Mouse (Mus musculus): ENCODE results near the gene Fubp1.
A peak's percentile ranks its signal among the peaks of the same experiment; 100 is the strongest.

Gene Fubp1

GRCm38 (mm10) chr3:152209967-152210634 lies at the start of gene Fubp1, which contains the start of gene Dnajb4:
Gene Fubp1, plus strand, starts transcription at chr3:152210422.
Gene Dnajb4, minus strand, starts transcription at chr3:152210302.
- DNase-seq, result peak; percentile 100

- DNase-seq, result no peak
These were observed 49.6 kb upstream of the Fubp1 start for GRCm38 (mm10) chr3:152160607-152161006.

- DNase-seq, result no peak
These were observed 46.9 kb upstream of the Fubp1 start for GRCm38 (mm10) chr3:152163320-152163719.

GRCm38 (mm10) chr3:152165014-152165350 lies 45.2 kb upstream of the Fubp1 start:
- no peak for DNase-seq

- peak; percentile 58 for DNase-seq
These were observed 44.7 kb upstream of the Fubp1 start for GRCm38 (mm10) chr3:152165351-152166098.

GRCm38 (mm10) chr3:152166099-152166423 lies 44.2 kb upstream of the Fubp1 start, which contains the start of gene Gipc2:
Gene Gipc2, minus strand, starts transcription at chr3:152166230.
- DNase-seq, result no peak

GRCm38 (mm10) chr3:152166699-152167451 lies 43.3 kb upstream of the Fubp1 start:
- no peak for DNase-seq

- no peak for DNase-seq
These were observed 42.2 kb upstream of the Fubp1 start for GRCm38 (mm10) chr3:152168007-152168406.

GRCm38 (mm10) chr3:152170407-152170806 lies 39.8 kb upstream of the Fubp1 start:
- peak; percentile 54 for DNase-seq

GRCm38 (mm10) chr3:152171236-152171635 lies 39.0 kb upstream of the Fubp1 start:
- no peak for DNase-seq

- DNase-seq, result no peak
These were observed 38.4 kb upstream of the Fubp1 start for GRCm38 (mm10) chr3:152171862-152172261.

- DNase-seq, result peak; percentile 75
These were observed 37.8 kb upstream of the Fubp1 start for GRCm38 (mm10) chr3:152172322-152172935.

- DNase-seq, result no peak
These were observed 31.4 kb upstream of the Fubp1 start for GRCm38 (mm10) chr3:152178816-152179215.

GRCm38 (mm10) chr3:152179285-152179684 lies 30.9 kb upstream of the Fubp1 start:
- no peak for DNase-seq

- no peak for DNase-seq
These were observed 29.6 kb upstream of the Fubp1 start for GRCm38 (mm10) chr3:152180624-152181023.

GRCm38 (mm10) chr3:152183522-152183921 lies 26.7 kb upstream of the Fubp1 start:
- DNase-seq, result no peak

GRCm38 (mm10) chr3:152186106-152186505 lies 24.1 kb upstream of the Fubp1 start:
- DNase-seq, result no peak

GRCm38 (mm10) chr3:152189306-152189705 lies 20.9 kb upstream of the Fubp1 start:
- DNase-seq, result no peak

- no peak for DNase-seq
These were observed 19.3 kb upstream of the Fubp1 start for GRCm38 (mm10) chr3:152190679-152191477.

GRCm38 (mm10) chr3:152191791-152192237 lies 18.4 kb upstream of the Fubp1 start:
- peak; percentile 81 for DNase-seq

GRCm38 (mm10) chr3:152192238-152192931 lies 17.8 kb upstream of the Fubp1 start:
- peak; percentile 50 for DNase-seq

- no peak for DNase-seq
These were observed 17.0 kb upstream of the Fubp1 start for GRCm38 (mm10) chr3:152193177-152193576.

All from lung, postnatal 10 days (tissue).